Mouse (Mus musculus): ENCODE results near the gene Wt1. TPM values are rescaled to one million over a fixed set of nuclear protein-coding genes. Genes with fewer than 3 reads are reported as not detected.
A peak's percentile ranks its signal among the peaks of the same experiment; 100 is the strongest.

Wt1 gene
- polyA plus RNA-seq, 1 experiment from 2014 or later: 0.64 TPM

DNA sequence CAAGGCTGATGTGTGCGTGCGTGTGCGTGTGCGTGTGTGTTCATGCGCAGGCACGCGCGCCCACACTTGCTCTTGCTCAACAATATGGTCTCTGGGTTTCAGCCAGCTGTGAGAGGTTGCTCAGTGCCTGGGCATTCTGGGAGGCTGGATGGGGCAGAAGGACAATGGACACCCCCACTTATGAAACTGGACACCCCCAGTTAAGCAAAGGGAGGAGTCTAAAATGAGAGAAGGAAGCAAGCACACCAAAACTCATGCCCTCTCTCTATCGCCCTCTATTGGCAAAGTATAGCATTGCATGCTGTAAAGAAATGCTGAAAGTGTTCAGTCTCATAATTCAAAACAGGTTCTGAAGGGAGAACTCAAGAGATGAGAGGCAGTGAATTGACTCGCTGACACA is 61.9 kb downstream of the Wt1 start:
- Histone ChIP-seq H3K4me1 (no peaks in the 10 kb centered on the region), H3K27ac (no peak overlapping the region), H3K9me3 (no peaks in the 10 kb centered on the region), H3K9ac (no peak overlapping the region), H3K27me3 (no peaks in the 10 kb centered on the region; the same call in 1 of the 2 replicates), H3K4me2 (replicated peaks) (no peak overlapping the region), H3K36me3 (no peaks in the 10 kb centered on the region), H3K4me3 (no peak overlapping the region)
- ATAC-seq (ENCODE audit: low FRiP score, low read depth): no peak
- 75% methylated on average over 10 of the region's 10 CpGs for WGBS

GRCm38 (mm10) chr2:105189352-105189751 is 63.0 kb downstream of the Wt1 start:
- Histone ChIP-seq H3K36me3 (no peaks in the 10 kb centered on the region), H3K4me2 (replicated peaks) (no peak overlapping the region), H3K9ac (no peak overlapping the region), H3K4me1 (no peaks in the 10 kb centered on the region), H3K27ac (no peak overlapping the region), H3K27me3 (no peaks in the 10 kb centered on the region; the same call in 1 of the 2 replicates), H3K9me3 (no peaks in the 10 kb centered on the region), H3K4me3 (no peak overlapping the region)
- ATAC-seq (ENCODE audit: low FRiP score, low read depth): no peak
- WGBS: 32% methylated on average over 5 of the region's 5 CpGs

- 7% methylated on average over 8 of the region's 8 CpGs for WGBS
- no peak overlapping the region for H3K9ac ChIP-seq
- no peaks in the 10 kb centered on the region for H3K36me3 ChIP-seq
- H3K4me3 ChIP-seq: no peak overlapping the region
- no peaks in the 10 kb centered on the region for H3K9me3 ChIP-seq
- H3K4me1 ChIP-seq: 0 out of 2 replicates have a peak, but pooled peaks cover 4% of the 10 kb centered on the region
- no peak for ATAC-seq (ENCODE audit: low FRiP score, low read depth)
- no peak overlapping the region for H3K4me2 ChIP-seq (replicated peaks)
- no peak overlapping the region for H3K27ac ChIP-seq
- no peaks in the 10 kb centered on the region; the same call in 1 of the 2 replicates for H3K27me3 ChIP-seq
Measured at GRCm38 (mm10) chr2:105200152-105200551, 73.8 kb downstream of the Wt1 start.

DNA sequence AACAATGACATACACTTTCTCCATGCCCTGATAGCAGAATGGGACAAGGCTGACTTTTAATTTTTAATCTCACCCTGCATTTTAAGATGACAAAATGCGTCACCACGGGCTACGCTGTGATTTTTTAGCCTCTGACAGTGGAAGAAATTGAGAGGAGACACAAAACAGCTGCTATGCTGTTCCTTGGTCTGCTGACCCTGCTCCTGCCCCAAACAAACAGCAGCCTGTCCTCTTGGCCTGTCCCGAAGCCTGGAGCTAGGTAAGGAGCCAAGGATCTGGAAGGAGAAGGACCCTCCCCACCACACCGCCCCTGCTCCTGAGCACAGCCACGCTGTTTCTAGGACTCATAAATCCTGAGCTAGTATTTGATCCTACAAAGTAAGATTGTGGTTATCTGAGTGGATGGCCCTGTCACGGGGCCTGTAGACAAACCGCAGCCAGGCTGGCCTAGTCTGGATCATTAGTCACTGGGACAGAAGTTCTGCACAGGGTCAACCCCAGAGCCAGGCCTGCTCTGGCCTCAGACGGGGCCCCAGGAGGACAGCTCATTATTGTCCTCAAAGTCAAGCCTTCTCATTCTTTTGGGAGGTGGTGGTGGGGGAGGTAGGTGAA is 80.3 kb downstream of the Wt1 start:
- Histone ChIP-seq H3K4me3 (no peak overlapping the region), H3K4me2 (replicated peaks) (no peak overlapping the region), H3K36me3 (no peaks in the 10 kb centered on the region), H3K9me3 (no peaks in the 10 kb centered on the region), H3K9ac (no peak overlapping the region), H3K27ac (no peak overlapping the region), H3K27me3 (peaks cover 8% of the 10 kb centered on the region), H3K4me1 (no peaks in the 10 kb centered on the region)
- 36% methylated on average over 9 of the region's 9 CpGs for WGBS
- no peak for ATAC-seq (ENCODE audit: low FRiP score, low read depth)

- WGBS: 60% methylated on average over 7 of the region's 7 CpGs
- no peaks in the 10 kb centered on the region for H3K4me1 ChIP-seq
- no peak for ATAC-seq (ENCODE audit: low FRiP score, low read depth)
Measured at GRCm38 (mm10) chr2:105212839-105213238, 86.5 kb downstream of the Wt1 start.

DNA sequence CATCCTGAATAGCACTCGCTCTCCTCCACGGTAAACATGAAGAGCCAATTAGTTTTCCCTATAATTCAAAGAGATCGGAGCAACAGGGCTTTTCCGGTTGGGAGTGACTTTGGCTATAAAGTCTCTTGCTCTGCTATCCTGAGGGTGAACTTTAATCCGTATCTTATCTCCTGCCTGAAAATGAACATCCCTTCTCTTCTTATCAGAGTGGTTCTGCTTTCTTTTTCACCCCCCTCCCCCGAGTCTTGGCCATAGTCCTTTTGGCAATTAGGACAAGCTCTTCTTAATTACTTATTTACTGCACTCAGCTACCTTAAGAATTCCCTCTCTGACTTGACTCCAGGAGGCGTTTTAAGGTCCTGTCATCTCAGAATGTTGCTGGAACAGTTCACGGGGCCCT is 89.6 kb downstream of the Wt1 start:
- peaks cover 7% of the 10 kb centered on the region for H3K4me1 ChIP-seq
- no peaks in the 10 kb centered on the region for H3K36me3 ChIP-seq
- no peaks in the 10 kb centered on the region for H3K9me3 ChIP-seq
- peaks cover 46% of the 10 kb centered on the region for H3K27me3 ChIP-seq
- H3K4me2 ChIP-seq (replicated peaks): no peak overlapping the region
- no peak overlapping the region for H3K9ac ChIP-seq
- WGBS: 12% methylated on average over 8 of the region's 8 CpGs
- H3K27ac ChIP-seq: no peak overlapping the region
- H3K4me3 ChIP-seq: no peak overlapping the region
- ATAC-seq (ENCODE audit: low FRiP score, low read depth): no peak

More at GRCm38 (mm10) chr2:105212839-105213238, 86.5 kb downstream of the Wt1 start:
- Histone ChIP-seq H3K27ac (no peak overlapping the region), H3K9ac (no peak overlapping the region), H3K36me3 (no peaks in the 10 kb centered on the region), H3K27me3 (peaks cover 48% of the 10 kb centered on the region), H3K4me2 (replicated peaks) (no peak overlapping the region), H3K4me3 (no peak overlapping the region), H3K9me3 (no peaks in the 10 kb centered on the region)

GRCm38 (mm10) chr2:105219229-105219628 is 92.9 kb downstream of the Wt1 start:
- peaks cover 17% of the 10 kb centered on the region for H3K4me1 ChIP-seq
- 89% methylated on average over 5 of the region's 5 CpGs for WGBS
- ATAC-seq (ENCODE audit: low FRiP score, low read depth): no peak
- H3K4me3 ChIP-seq: no peak overlapping the region
- H3K9ac ChIP-seq: no peak overlapping the region
- H3K27ac ChIP-seq: no peak overlapping the region
- H3K4me2 ChIP-seq (replicated peaks): no peak overlapping the region
- H3K27me3 ChIP-seq: peaks cover 33% of the 10 kb centered on the region; the same call in 1 of the 2 replicates
- H3K9me3 ChIP-seq: no peaks in the 10 kb centered on the region
- no peaks in the 10 kb centered on the region for H3K36me3 ChIP-seq

DNA sequence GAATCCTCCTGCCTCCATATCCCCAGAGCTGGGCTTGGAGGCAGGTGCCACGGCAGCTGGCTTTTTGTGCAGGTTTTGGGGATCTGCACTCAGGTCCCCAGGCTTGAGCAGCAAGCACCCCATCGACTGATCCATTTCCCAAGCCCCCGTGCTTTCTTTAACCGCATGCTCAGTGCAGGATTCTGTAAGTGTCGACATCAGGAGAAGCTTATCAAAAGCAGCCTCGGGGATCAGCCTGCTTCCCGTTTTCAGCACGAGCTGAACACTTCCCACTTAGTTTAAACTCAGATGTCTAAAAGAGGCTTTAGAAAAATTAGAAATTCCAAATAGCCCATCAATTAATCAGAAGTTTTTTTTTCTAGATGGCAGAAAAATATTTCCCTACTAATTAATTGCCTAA is 93.3 kb downstream of the Wt1 start:
- Histone ChIP-seq H3K4me3 (no peak overlapping the region), H3K4me1 (peaks cover 21% of the 10 kb centered on the region), H3K27me3 (peaks cover 29% of the 10 kb centered on the region; the same call in 1 of the 2 replicates), H3K9ac (no peak overlapping the region), H3K4me2 (replicated peaks) (no peak overlapping the region), H3K9me3 (no peaks in the 10 kb centered on the region), H3K36me3 (no peaks in the 10 kb centered on the region), H3K27ac (no peak overlapping the region)
- WGBS: 56% methylated on average over 8 of the region's 8 CpGs
- ATAC-seq (ENCODE audit: low FRiP score, low read depth): no peak

- Histone ChIP-seq H3K27me3 (peaks cover 23% of the 10 kb centered on the region; the same call in 1 of the 2 replicates), H3K9me3 (no peaks in the 10 kb centered on the region), H3K4me2 (replicated peaks) (no peak overlapping the region), H3K4me3 (no peak overlapping the region), H3K4me1 (peaks cover 31% of the 10 kb centered on the region), H3K36me3 (no peaks in the 10 kb centered on the region), H3K9ac (no peak overlapping the region), H3K27ac (no peak overlapping the region; the same call in 1 of the 2 replicates)
- peak; percentile 84 for ATAC-seq (ENCODE audit: low FRiP score, low read depth)
- WGBS: 31% methylated on average over 9 of the region's 9 CpGs
Measured at GRCm38 (mm10) chr2:105220738-105221303, 94.5 kb downstream of the Wt1 start.

Other genes starting within 250 kb of the Wt1 start
- gene Eif3m, start 109.4 kb upstream of the Wt1 start, polyA plus RNA-seq (2015; fragmentation: Nextera tagmentation; extraction: Ambion mirVana): 279 and 288 TPM in 2 replicates
- gene Gm11060, start 34.5 kb upstream of the Wt1 start, polyA plus RNA-seq (2015; fragmentation: Nextera tagmentation; extraction: Ambion mirVana): not detected in 2 replicates
- 0.45 and 0.68 TPM in 2 replicates for gene Them7, start 97.8 kb downstream of the Wt1 start, polyA plus RNA-seq (2015; fragmentation: Nextera tagmentation; extraction: Ambion mirVana)

Data from limb, embryonic 13.5 days (tissue).